Mouse (Mus musculus): ENCODE measurements around the gene Vti1a. TPM values are rescaled to one million over a fixed set of nuclear protein-coding genes. Genes with fewer than 3 reads are reported as not detected.

Vti1a gene
- polyA plus RNA-seq, 1 experiment, result 6.8 TPM

DNA sequence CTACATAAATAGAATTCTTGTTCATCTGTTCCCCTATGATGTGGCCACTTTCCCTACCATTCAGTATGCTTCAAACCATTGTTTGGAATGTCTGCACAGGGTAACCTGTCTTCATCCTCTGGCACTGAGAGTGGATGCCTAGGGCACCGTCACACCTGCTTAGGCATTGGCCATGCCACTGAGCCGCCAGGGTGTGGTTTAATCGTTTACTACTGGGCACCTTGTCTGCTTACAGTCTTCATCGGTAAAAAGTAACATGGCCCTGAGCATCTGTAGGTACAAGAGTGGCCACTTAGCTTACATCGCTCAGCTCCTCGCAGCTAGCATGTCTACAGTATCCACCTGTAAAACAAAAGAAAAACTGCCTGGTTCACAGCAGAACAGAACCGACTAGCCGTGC is 264.1 kb downstream of the Vti1a start:
- TF ChIP-seq FLI1 (IDR thresholded peaks at IDR 0.05; ENCODE audit: low read length), result no peak
- TF ChIP-seq GATA1 (IDR thresholded peaks at IDR 0.05; ENCODE audit: borderline replicate concordance, low read length), result no peak
- H3K4me3 ChIP-seq (replicated peaks), result no peak overlapping the region

DNA sequence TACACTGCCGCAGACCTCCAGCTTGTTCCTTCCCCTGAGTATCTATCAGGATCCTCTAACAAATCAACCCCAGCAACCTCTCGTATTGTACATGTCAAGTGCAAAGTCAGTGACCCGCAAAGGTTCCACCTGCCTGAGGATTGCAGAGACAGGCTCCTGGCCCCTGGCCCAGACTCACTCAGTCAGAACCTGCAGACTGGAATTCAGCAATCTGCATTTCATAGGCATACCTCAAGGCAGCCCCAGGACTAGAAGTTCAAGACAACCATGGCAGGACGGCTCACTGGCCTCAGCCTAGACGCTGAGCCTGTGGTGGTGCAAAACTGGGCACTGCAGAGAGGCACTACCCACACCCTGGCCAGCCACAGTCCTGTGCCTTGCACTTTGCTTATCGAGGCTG is 264.6 kb downstream of the Vti1a start:
- no peak overlapping the region for H3K4me3 ChIP-seq (replicated peaks)
- no peaks in the 10 kb centered on the region for H3K9me3 ChIP-seq
- peaks cover 22% of the 10 kb centered on the region for H3K36me3 ChIP-seq (replicated peaks; ENCODE audit: low read length)
- no peaks in the 10 kb centered on the region for H3K27me3 ChIP-seq (replicated peaks)
- TF ChIP-seq FLI1 (IDR thresholded peaks at IDR 0.05; ENCODE audit: low read length) (no peak), GATA1 (IDR thresholded peaks at IDR 0.05; ENCODE audit: borderline replicate concordance, low read length) (no peak)
- peaks cover 7% of the 10 kb centered on the region; the same call in 1 of the 2 replicates for H3K4me1 ChIP-seq

More for the DNA sequence above, 264.1 kb downstream of the Vti1a start:
- H3K36me3 ChIP-seq (replicated peaks; ENCODE audit: low read length), result peaks cover 22% of the 10 kb centered on the region
- H3K27me3 ChIP-seq (replicated peaks), result no peaks in the 10 kb centered on the region
- no peaks in the 10 kb centered on the region for H3K9me3 ChIP-seq
- H3K4me1 ChIP-seq, result peaks cover 9% of the 10 kb centered on the region

DNA sequence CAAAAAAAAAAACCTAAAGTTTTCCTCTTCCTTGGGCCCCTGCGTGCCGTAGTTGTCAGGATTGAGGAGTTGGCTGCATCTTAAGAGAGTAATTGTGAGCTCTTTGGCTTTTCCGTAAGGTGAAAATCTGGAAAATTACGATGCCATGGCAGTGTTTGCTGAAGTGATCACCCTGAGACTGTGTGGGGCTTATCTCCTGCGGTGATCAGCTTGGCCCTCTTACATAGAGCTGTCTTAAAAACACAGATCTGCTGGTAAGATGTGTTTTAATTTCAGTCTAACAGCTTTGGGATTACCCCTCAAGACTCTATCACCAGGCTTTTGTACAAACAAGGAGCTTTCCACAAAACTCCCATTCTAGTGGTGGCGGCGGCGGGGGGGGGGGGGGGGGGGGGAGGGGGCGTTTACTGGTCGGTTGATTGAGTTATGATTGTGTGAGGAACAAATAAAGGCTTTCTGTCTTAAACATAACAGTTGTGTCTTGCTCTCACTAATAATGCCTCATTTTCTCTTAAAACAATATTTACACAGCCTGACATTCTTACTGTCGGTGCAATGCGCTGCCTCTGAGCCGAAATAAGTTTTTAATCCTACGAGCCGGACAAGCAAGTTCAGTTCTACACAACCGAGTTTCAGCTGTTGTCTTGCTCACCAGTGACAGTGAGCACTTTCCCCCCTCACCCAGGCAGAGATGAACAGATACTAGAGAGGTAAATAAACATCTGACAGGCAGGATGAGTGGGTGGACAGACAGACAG is 267.0 kb downstream of the Vti1a start:
- no peak for TF ChIP-seq GATA1 (IDR thresholded peaks at IDR 0.05; ENCODE audit: borderline replicate concordance, low read length)
- no peak for TF ChIP-seq FLI1 (IDR thresholded peaks at IDR 0.05; ENCODE audit: low read length)
- Histone ChIP-seq H3K4me1 (peaks cover 10% of the 10 kb centered on the region; the same call in 1 of the 2 replicates), H3K36me3 (replicated peaks; ENCODE audit: low read length) (peaks cover 4% of the 10 kb centered on the region), H3K27me3 (replicated peaks) (no peaks in the 10 kb centered on the region), H3K4me3 (replicated peaks) (no peak overlapping the region), H3K9me3 (no peaks in the 10 kb centered on the region)

DNA sequence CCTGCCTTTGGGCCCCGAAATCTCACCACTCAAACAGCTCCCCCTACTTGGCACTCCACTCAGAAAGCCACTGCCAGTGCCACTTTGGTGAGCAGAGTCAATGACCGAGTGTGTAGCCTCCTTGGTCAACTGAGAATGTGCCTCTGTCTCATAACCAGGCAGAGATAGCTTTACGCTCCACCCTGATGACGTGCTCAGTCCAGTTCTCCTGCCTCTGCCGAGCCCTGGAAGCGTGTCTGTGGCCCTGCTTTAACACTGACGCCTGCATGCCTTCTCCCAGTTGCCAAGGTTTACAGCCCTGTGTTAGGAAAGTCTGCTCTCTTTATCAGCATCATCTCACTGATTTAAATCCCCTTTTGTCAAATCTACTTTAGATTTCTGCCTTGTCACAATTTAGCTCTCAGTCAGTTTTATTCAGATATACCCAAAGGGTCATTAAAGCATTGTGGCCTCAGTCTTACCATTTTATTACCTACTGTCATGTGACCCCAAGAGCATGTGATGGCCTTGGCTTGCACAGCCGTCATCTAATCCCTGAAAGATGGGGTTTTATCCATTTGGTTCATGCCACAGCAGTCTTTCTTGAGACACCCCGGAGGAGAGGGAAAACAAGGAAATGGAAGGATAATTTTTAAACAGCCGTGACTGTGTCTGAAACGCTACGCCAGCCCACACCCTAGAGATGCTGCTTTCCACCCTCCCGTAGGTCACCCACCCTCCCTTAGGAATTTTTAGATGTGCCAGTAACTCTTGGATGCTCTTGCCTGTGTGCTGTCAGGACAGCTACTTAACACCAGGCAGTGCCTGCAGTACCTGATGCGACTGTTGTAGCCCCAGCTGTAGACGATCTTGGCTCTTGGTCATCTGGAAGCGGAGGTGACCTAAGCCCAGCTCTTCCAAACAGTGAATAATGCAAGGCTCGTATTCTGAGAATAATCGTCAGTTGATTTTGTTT is 269.5 kb downstream of the Vti1a start:
- Histone ChIP-seq H3K4me1 (peaks cover 12% of the 10 kb centered on the region; the same call in 1 of the 2 replicates), H3K9me3 (peaks cover 6% of the 10 kb centered on the region; the same call in 1 of the 2 replicates), H3K4me3 (replicated peaks) (no peak overlapping the region), H3K27me3 (replicated peaks) (no peaks in the 10 kb centered on the region), H3K36me3 (replicated peaks; ENCODE audit: low read length) (peaks cover 20% of the 10 kb centered on the region)
- TF ChIP-seq GATA1 (IDR thresholded peaks at IDR 0.05; ENCODE audit: borderline replicate concordance, low read length) (no peak), FLI1 (IDR thresholded peaks at IDR 0.05; ENCODE audit: low read length) (no peak)

DNA sequence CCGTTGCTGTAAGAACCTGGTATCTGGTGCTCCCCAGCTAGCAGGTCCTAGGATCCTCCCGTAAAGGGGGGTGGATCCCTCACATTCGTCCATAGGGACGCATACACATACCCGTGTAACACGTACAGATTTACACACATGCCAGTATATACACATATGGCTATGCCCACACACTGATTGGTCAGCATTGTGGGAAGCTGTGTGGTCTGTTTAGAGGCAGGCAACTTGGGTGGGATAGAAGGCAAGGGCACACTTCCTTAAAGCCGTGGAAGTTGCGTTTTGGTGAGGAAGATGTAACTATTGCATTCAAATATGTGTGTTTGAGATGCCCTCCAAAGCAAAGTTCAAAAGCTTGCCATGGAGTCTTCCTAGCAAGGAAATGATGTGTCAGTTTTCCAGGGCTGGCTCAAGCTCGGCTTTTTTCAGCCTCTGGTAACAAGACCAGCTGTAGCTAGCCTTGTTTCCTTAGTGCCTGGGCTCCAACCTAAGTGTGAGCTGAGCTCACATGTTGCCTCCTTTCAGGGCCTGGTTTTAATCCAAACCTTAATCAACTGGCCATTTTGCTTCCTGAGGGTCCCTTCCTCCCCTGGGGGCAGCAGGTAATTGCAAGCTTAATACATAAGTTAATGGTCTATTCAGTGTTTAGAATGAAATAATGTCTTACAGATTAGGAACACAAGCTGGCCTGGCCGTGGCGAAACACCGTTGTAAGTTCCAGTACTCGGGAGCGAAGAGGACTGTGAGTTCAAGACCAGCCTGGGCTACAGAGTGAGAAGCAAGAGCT is 271.7 kb downstream of the Vti1a start:
- H3K9me3 ChIP-seq, result peaks cover 6% of the 10 kb centered on the region; the same call in 1 of the 2 replicates
- H3K36me3 ChIP-seq (replicated peaks; ENCODE audit: low read length), result peaks cover 20% of the 10 kb centered on the region
- H3K4me3 ChIP-seq (replicated peaks), result no peak overlapping the region
- H3K27me3 ChIP-seq (replicated peaks), result no peaks in the 10 kb centered on the region
- no peak for TF ChIP-seq FLI1 (IDR thresholded peaks at IDR 0.05; ENCODE audit: low read length)
- no peak for TF ChIP-seq GATA1 (IDR thresholded peaks at IDR 0.05; ENCODE audit: borderline replicate concordance, low read length)
- peaks cover 8% of the 10 kb centered on the region; the same call in 1 of the 2 replicates for H3K4me1 ChIP-seq

DNA sequence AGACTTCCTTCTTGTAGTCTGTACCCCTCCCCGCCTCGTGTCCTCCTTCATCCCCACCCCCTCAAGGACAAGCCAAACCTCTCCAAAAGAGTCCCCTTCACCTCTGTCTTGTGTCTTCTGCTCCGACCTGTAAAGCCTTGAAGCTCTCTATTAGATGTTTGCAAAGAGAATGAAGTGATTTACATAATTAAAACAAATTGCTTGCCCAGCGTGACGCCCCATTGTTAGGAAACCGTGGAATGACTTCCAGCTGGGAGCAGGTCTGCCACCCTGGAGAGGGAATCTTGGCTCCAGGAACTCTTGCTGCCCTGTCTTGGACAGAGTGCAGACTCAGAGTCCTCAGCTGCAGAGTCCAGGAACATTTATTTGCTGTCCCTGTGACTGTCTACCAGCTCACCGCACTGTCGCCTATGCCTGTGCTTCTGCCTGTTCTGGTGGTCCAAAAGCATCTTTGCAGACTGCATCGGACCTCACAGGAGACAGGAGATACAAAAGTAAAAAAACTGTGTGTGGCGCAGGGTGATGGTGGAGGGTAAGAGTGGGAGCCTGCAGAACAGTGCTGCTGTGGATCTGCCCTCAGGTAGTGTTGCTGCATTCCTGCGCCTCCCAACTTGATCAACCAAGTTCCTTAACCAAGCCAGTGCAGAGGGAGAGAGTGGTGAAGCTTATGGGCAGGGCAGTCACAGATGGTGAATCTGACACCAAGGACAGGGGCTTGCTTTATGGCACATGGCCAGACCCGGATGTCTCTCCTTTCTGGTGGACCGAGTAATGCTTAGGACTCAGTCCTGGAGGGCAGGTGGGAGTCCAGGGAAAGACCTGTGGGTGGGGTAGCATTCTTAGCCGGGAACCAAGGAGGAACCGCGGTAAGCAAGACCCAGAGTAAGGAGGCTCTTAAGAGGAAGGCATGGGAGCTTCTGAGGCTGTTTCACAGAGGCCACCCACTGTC is 273.1 kb downstream of the Vti1a start:
- TF ChIP-seq FLI1 (IDR thresholded peaks at IDR 0.05; ENCODE audit: low read length) (no peak), GATA1 (IDR thresholded peaks at IDR 0.05; ENCODE audit: borderline replicate concordance, low read length) (no peak)
- Histone ChIP-seq H3K36me3 (replicated peaks; ENCODE audit: low read length) (peaks cover 20% of the 10 kb centered on the region), H3K9me3 (peaks cover 6% of the 10 kb centered on the region; the same call in 1 of the 2 replicates), H3K4me3 (replicated peaks) (no peak overlapping the region), H3K27me3 (replicated peaks) (no peaks in the 10 kb centered on the region), H3K4me1 (peaks cover 8% of the 10 kb centered on the region; the same call in 1 of the 2 replicates)

DNA sequence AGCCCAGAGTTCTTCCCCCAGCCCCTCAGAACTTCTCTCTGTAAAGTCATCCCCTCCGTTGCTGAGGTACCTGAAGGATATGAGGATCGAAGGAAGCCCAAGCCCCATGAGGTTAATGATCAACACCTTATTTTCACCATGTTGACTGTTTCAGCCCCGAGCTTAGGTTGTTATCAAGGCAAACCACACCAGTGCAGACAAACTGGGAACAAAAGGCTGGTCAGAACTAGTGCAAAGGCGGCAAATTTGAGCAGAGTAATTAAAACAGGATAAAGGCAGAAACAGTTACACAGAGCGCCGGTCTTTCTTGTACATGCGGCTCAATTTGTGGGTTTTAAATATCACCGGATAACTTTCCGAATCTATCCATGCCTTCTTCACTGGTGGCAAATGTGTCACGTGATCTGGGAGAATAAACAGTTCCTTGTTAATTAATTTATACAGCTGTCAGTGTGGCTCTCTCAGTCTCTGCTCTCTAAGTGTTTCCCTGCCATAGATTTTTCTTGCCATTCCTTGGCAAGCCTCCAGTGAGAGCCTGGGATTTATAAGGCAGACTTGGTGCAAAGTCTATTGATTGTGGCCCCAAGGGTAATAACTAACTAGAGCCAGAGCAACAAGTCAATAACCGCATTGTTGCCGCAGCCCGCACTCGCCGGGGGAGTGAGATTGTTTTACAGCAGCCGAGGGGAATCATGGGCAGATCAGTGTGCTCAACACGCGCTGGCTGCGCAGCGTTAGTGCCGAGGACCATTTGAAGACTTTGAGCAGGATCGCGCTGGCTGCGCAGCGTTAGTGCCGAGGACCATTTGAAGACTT is 277.0 kb downstream of the Vti1a start:
- Histone ChIP-seq H3K4me1 (peaks cover 13% of the 10 kb centered on the region), H3K36me3 (replicated peaks; ENCODE audit: low read length) (peaks cover 18% of the 10 kb centered on the region), H3K27me3 (replicated peaks) (no peaks in the 10 kb centered on the region), H3K9me3 (peaks cover 6% of the 10 kb centered on the region; the same call in 1 of the 2 replicates), H3K4me3 (replicated peaks) (no peak overlapping the region)
- no peak for TF ChIP-seq GATA1 (IDR thresholded peaks at IDR 0.05; ENCODE audit: borderline replicate concordance, low read length)
- TF ChIP-seq FLI1 (IDR thresholded peaks at IDR 0.05; ENCODE audit: low read length), result no peak
